Mouse (Mus musculus) limb, embryonic 14.5 days (tissue): ENCODE measurements around the gene Ccdc33. TPM values are rescaled to one million over a fixed set of nuclear protein-coding genes. Genes with fewer than 3 reads are reported as not detected.

Source experiments
- ATAC-seq: fragments of 200-750 bp; cut with Nextera tagmentation; 2 replicates; pipeline ENCODE4 v1.8.0; 2017; ENCODE audit warnings: low read depth, moderate number of reproducible peaks, moderate TSS enrichment; ENCODE audit not compliant: low FRiP score
- DNase-seq: peaks from one replicate; pipeline ENCODE4 v3.0.0-alpha.2; 2015; ENCODE audit warnings: low spot score
- H3K27ac ChIP-seq: fragments of 300-500 bp; sonication (generic); replicated peaks from 2 replicates; pipeline ENCODE4 v1.5.1; 2014; ENCODE audit warnings: low read depth, mild to moderate bottlenecking, low read length, moderate library complexity, mixed read lengths
- H3K27me3 ChIP-seq: fragments of 300-500 bp; sonication (generic); 2 replicates; pipeline ENCODE4 v1.6.1; 2014; ENCODE audit warnings: low read length, mixed read lengths; ENCODE audit not compliant: control insufficient read depth, insufficient read depth
- H3K36me3 ChIP-seq: fragments of 300-500 bp; sonication (generic); 2 replicates; pipeline ENCODE4 v1.6.1; 2014; ENCODE audit warnings: mild to moderate bottlenecking, low read length, moderate library complexity, mixed read lengths; ENCODE audit not compliant: control insufficient read depth, insufficient read depth
- H3K4me1 ChIP-seq: fragments of 300-500 bp; sonication (generic); 2 replicates; pipeline ENCODE4 v1.6.1; 2014; ENCODE audit warnings: antibody characterized with exemption, low read length, mixed read lengths; ENCODE audit not compliant: control insufficient read depth, insufficient read depth
- H3K4me2 ChIP-seq: fragments of 300-500 bp; sonication (generic); replicated peaks from 2 replicates; pipeline ENCODE4 v1.6.1; 2014; ENCODE audit warnings: low read depth, mild to moderate bottlenecking, low read length, moderate library complexity; ENCODE audit not compliant: severe bottlenecking
- H3K4me3 ChIP-seq: fragments of 300-500 bp; sonication (generic); replicated peaks from 2 replicates; pipeline ENCODE4 v1.5.1; 2014; ENCODE audit warnings: low read length
- H3K9ac ChIP-seq: fragments of 300-500 bp; sonication (generic); 2 replicates; pipeline ENCODE4 v1.6.1; 2014; ENCODE audit warnings: mild to moderate bottlenecking, low read depth, low read length, moderate library complexity; ENCODE audit not compliant: severe bottlenecking
- H3K9me3 ChIP-seq: fragments of 300-500 bp; sonication (generic); 2 replicates; pipeline ENCODE4 v1.6.1; 2016; ENCODE audit warnings: low read length; ENCODE audit not compliant: control insufficient read depth
- POLR2A ChIP-seq: fragments of 200-500 bp; IDR thresholded peaks from 2 replicates; pipeline ENCODE4 v1.8.0; 2012; ENCODE audit warnings: inconsistent platforms, mild to moderate bottlenecking, moderate library complexity, borderline replicate concordance; ENCODE audit not compliant: insufficient read depth, insufficient read length; ENCODE audit errors: extremely low read depth
- WGBS: fragments of 180-500 bp; shearing (Covaris S2); extraction: QIAGEN DNeasy Blood & Tissue Kit; methylation state at CpG from one replicate; pipeline ENCODE4 v1.1.7; 2014; 5-methylcytosine and 5-hydroxymethylcytosine counted together
- polyA plus RNA-seq, 2 experiments: library from polyadenylated mRNA; depleted of rRNA in 1 of 2; stranded (reverse) in 1 of 2; unstranded in 1 of 2; fragments of >200 nt; fragmentation: Nextera tagmentation in 1 of 2; extraction: Ambion mirVana in 1 of 2; gene quantifications; 2 replicates each; pipeline versions ENCODE4 v1.2.1 to v1.2.3; 2012 to 2014

The Ccdc33 gene
- polyA plus RNA-seq, 2 experiments, result 0.11 TPM; not detected in 1

DNA sequence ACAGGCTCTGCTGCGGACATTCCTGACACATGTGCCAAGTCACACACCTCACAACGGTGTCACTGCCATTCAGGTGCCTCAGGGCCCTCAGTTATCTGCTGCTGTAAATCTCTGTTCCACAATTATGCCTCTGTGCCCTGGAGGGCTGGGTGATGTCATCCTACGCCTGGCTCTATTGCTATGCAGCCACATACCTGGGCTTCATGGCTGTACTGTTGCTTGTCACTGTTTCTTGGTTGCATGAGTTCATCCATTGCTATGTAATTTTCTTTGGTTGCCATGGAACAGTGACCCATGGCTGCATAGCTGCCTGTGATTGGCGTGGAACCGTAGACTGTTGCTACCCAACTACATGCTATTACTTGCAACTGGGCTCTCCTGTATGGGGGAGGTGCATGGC is 63.0 kb downstream of the Ccdc33 start:
- H3K4me3 ChIP-seq, result no peak overlapping the region
- WGBS, result 66% methylated on average over 5 of the region's 5 CpGs
- DNase-seq, result no peak
- peaks cover 4% of the 10 kb centered on the region; the same call in 1 of the 2 replicates for H3K4me1 ChIP-seq
- H3K4me2 ChIP-seq, result no peak overlapping the region
- H3K9ac ChIP-seq, result no peak overlapping the region
- ATAC-seq, result no peak
- no peak overlapping the region for H3K27ac ChIP-seq
- no peaks in the 10 kb centered on the region for H3K36me3 ChIP-seq
- H3K9me3 ChIP-seq, result no peaks in the 10 kb centered on the region
- H3K27me3 ChIP-seq, result no peaks in the 10 kb centered on the region
- no peak for TF ChIP-seq POLR2A

GRCm38 (mm10) chr9:58054032-58054431 is 64.6 kb downstream of the Ccdc33 start:
- ATAC-seq (no peak), DNase-seq (no peak)
- WGBS, result 90% methylated on average over 1 of the region's 1 CpGs
- H3K9ac ChIP-seq, result no peak overlapping the region
- no peaks in the 10 kb centered on the region for H3K36me3 ChIP-seq
- no peak for TF ChIP-seq POLR2A
- H3K4me1 ChIP-seq, result peaks cover 4% of the 10 kb centered on the region; the same call in 1 of the 2 replicates
- no peak overlapping the region for H3K27ac ChIP-seq
- H3K4me2 ChIP-seq, result no peak overlapping the region
- no peaks in the 10 kb centered on the region for H3K27me3 ChIP-seq
- no peak overlapping the region for H3K4me3 ChIP-seq
- H3K9me3 ChIP-seq, result no peaks in the 10 kb centered on the region

DNA sequence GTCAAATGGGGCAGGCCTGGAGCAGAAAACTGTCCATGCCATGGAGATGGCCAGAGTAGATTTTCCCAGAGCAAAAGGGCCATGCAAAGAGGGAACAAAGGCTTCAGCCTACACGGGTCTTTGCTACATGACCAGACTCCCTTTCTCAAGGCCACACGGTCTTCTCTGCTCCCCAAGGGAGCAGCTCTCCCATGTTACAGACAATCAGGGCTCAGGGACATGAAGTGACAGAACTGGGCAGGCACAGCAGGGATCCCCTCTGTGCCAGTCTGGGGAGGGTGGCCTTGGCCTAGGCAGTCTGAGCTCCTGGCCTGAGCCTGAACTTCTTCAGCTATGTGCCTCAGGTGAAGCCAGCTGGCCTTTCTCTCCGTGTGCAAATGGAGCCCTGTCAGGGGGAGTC is 65.1 kb downstream of the Ccdc33 start:
- no peaks in the 10 kb centered on the region for H3K36me3 ChIP-seq
- H3K4me3 ChIP-seq, result no peak overlapping the region
- 40% methylated on average over 3 of the region's 3 CpGs for WGBS
- no peaks in the 10 kb centered on the region for H3K9me3 ChIP-seq
- no peaks in the 10 kb centered on the region for H3K27me3 ChIP-seq
- no peak overlapping the region for H3K9ac ChIP-seq
- ATAC-seq (no peak), DNase-seq (no peak)
- TF ChIP-seq POLR2A, result no peak
- no peak overlapping the region for H3K27ac ChIP-seq
- H3K4me1 ChIP-seq, result peaks cover 4% of the 10 kb centered on the region; the same call in 1 of the 2 replicates
- H3K4me2 ChIP-seq, result no peak overlapping the region

GRCm38 (mm10) chr9:58053102-58053501 is 65.5 kb downstream of the Ccdc33 start:
- Histone ChIP-seq H3K27ac (no peak overlapping the region), H3K9me3 (no peaks in the 10 kb centered on the region), H3K9ac (no peak overlapping the region), H3K4me1 (peaks cover 4% of the 10 kb centered on the region; the same call in 1 of the 2 replicates), H3K4me2 (no peak overlapping the region), H3K27me3 (no peaks in the 10 kb centered on the region), H3K36me3 (no peaks in the 10 kb centered on the region), H3K4me3 (no peak overlapping the region)
- DNase-seq (peak; percentile 68), ATAC-seq (peak; percentile 77)
- no peak for TF ChIP-seq POLR2A
- WGBS, result 11% methylated on average over 3 of the region's 3 CpGs

GRCm38 (mm10) chr9:58051937-58052336 is 66.7 kb downstream of the Ccdc33 start:
- no peak overlapping the region for H3K27ac ChIP-seq
- 20% methylated on average over 5 of the region's 5 CpGs for WGBS
- H3K9me3 ChIP-seq, result no peaks in the 10 kb centered on the region
- H3K4me3 ChIP-seq, result no peak overlapping the region
- H3K27me3 ChIP-seq, result no peaks in the 10 kb centered on the region
- no peak for TF ChIP-seq POLR2A
- no peaks in the 10 kb centered on the region for H3K36me3 ChIP-seq
- no peak overlapping the region for H3K9ac ChIP-seq
- DNase-seq (no peak), ATAC-seq (no peak)
- no peak overlapping the region for H3K4me2 ChIP-seq
- peaks cover 4% of the 10 kb centered on the region; the same call in 1 of the 2 replicates for H3K4me1 ChIP-seq

DNA sequence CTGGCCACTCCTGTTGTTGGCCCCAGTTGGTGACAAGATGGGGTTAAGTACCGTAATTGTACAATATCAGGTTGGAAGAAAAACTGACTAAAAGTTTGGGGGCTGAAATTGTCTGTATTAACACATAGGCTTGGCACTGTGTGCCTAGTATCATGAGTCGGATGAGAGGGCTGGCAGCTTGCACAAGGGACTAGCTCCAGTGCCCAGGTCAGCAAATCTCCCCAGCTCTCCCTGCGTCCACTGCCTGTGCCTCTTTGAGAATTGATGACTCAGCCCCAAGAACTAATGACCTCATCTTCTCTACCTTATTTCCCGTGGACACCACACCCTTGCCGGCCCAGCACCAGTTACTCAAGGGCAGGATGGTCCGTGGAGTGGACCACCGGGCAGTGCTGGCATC is 68.8 kb downstream of the Ccdc33 start:
- DNase-seq, result no peak
- Histone ChIP-seq H3K9me3 (no peaks in the 10 kb centered on the region), H3K4me3 (no peak overlapping the region), H3K4me1 (peaks cover 7% of the 10 kb centered on the region), H3K27ac (no peak overlapping the region), H3K4me2 (no peak overlapping the region), H3K9ac (no peak overlapping the region), H3K27me3 (no peaks in the 10 kb centered on the region), H3K36me3 (no peaks in the 10 kb centered on the region)
- WGBS, result 61% methylated on average over 7 of the region's 7 CpGs
- no peak for TF ChIP-seq POLR2A
- no peak for ATAC-seq
